Mouse (Mus musculus): ENCODE measurements around the gene Cd3g. TPM values are rescaled to one million over a fixed set of nuclear protein-coding genes. Genes with fewer than 3 reads are reported as not detected.

Cd3g gene
- polyA plus RNA-seq, 1 experiment from 2014 or later: not detected

- no peak overlapping the region for H3K27ac ChIP-seq
- no peaks in the 10 kb centered on the region for H3K9me3 ChIP-seq
- ATAC-seq (ENCODE audit: insufficient number of reproducible peaks, insufficient read depth, low FRiP score, low TSS enrichment): no peak
- H3K4me1 ChIP-seq: no peaks in the 10 kb centered on the region
- H3K36me3 ChIP-seq: no peaks in the 10 kb centered on the region
- peaks cover 4% of the 10 kb centered on the region; the same call in 1 of the 2 replicates for H3K27me3 ChIP-seq
- 74% methylated on average over 12 of the region's 12 CpGs for WGBS
- no peak overlapping the region for H3K4me3 ChIP-seq
- no peak overlapping the region for H3K9ac ChIP-seq
- H3K4me2 ChIP-seq (replicated peaks): no peak overlapping the region
Observed at GRCm38 (mm10) chr9:45007404-45007803, 27.2 kb upstream of the Cd3g start.

- Histone ChIP-seq H3K4me2 (replicated peaks) (no peak overlapping the region), H3K4me1 (no peaks in the 10 kb centered on the region), H3K9me3 (no peaks in the 10 kb centered on the region), H3K4me3 (no peak overlapping the region), H3K36me3 (no peaks in the 10 kb centered on the region), H3K9ac (no peak overlapping the region), H3K27ac (no peak overlapping the region), H3K27me3 (no peaks in the 10 kb centered on the region)
- WGBS: 72% methylated on average over 3 of the region's 3 CpGs
- ATAC-seq (ENCODE audit: insufficient number of reproducible peaks, insufficient read depth, low FRiP score, low TSS enrichment): no peak
Observed at GRCm38 (mm10) chr9:45000249-45000648, 20.0 kb upstream of the Cd3g start.

- Histone ChIP-seq H3K36me3 (no peaks in the 10 kb centered on the region), H3K9ac (no peak overlapping the region), H3K4me1 (no peaks in the 10 kb centered on the region), H3K4me3 (no peak overlapping the region), H3K27ac (no peak overlapping the region), H3K27me3 (no peaks in the 10 kb centered on the region), H3K4me2 (replicated peaks) (no peak overlapping the region), H3K9me3 (no peaks in the 10 kb centered on the region)
- no peak for ATAC-seq (ENCODE audit: insufficient number of reproducible peaks, insufficient read depth, low FRiP score, low TSS enrichment)
- 75% methylated on average over 5 of the region's 5 CpGs for WGBS
Observed at GRCm38 (mm10) chr9:44999776-45000175, 19.5 kb upstream of the Cd3g start.

GRCm38 (mm10) chr9:44999171-44999570 is 18.9 kb upstream of the Cd3g start:
- Histone ChIP-seq H3K4me1 (no peaks in the 10 kb centered on the region), H3K4me3 (no peak overlapping the region), H3K4me2 (replicated peaks) (no peak overlapping the region), H3K9me3 (no peaks in the 10 kb centered on the region), H3K27ac (no peak overlapping the region), H3K36me3 (no peaks in the 10 kb centered on the region), H3K9ac (no peak overlapping the region), H3K27me3 (no peaks in the 10 kb centered on the region)
- no peak for ATAC-seq (ENCODE audit: insufficient number of reproducible peaks, insufficient read depth, low FRiP score, low TSS enrichment)
- WGBS: 63% methylated on average over 6 of the region's 6 CpGs

GRCm38 (mm10) chr9:44998138-44998537 is 17.9 kb upstream of the Cd3g start:
- Histone ChIP-seq H3K4me1 (no peaks in the 10 kb centered on the region), H3K9me3 (no peaks in the 10 kb centered on the region), H3K27ac (no peak overlapping the region), H3K36me3 (no peaks in the 10 kb centered on the region), H3K4me3 (no peak overlapping the region), H3K4me2 (replicated peaks) (no peak overlapping the region), H3K9ac (no peak overlapping the region), H3K27me3 (no peaks in the 10 kb centered on the region)
- WGBS: 68% methylated on average over 11 of the region's 11 CpGs
- ATAC-seq (ENCODE audit: insufficient number of reproducible peaks, insufficient read depth, low FRiP score, low TSS enrichment): no peak

- Histone ChIP-seq H3K36me3 (no peaks in the 10 kb centered on the region), H3K4me3 (no peak overlapping the region), H3K4me2 (replicated peaks) (no peak overlapping the region), H3K4me1 (no peaks in the 10 kb centered on the region), H3K27ac (no peak overlapping the region), H3K9me3 (no peaks in the 10 kb centered on the region), H3K9ac (no peak overlapping the region), H3K27me3 (no peaks in the 10 kb centered on the region)
- no peak for ATAC-seq (ENCODE audit: insufficient number of reproducible peaks, insufficient read depth, low FRiP score, low TSS enrichment)
- 93% methylated on average over 7 of the region's 7 CpGs for WGBS
Observed at GRCm38 (mm10) chr9:44996590-44996989, 16.4 kb upstream of the Cd3g start.

- no peak for ATAC-seq (ENCODE audit: insufficient number of reproducible peaks, insufficient read depth, low FRiP score, low TSS enrichment)
- H3K27me3 ChIP-seq: no peaks in the 10 kb centered on the region
- no peak overlapping the region for H3K4me3 ChIP-seq
- H3K9ac ChIP-seq: no peak overlapping the region
- no peak overlapping the region for H3K27ac ChIP-seq
- H3K4me1 ChIP-seq: no peaks in the 10 kb centered on the region
- H3K4me2 ChIP-seq (replicated peaks): no peak overlapping the region
- no peaks in the 10 kb centered on the region for H3K9me3 ChIP-seq
- WGBS: 72% methylated on average over 4 of the region's 4 CpGs
- no peaks in the 10 kb centered on the region for H3K36me3 ChIP-seq
Observed at GRCm38 (mm10) chr9:44994962-44995361, 14.7 kb upstream of the Cd3g start.

- no peaks in the 10 kb centered on the region for H3K4me1 ChIP-seq
- no peak overlapping the region for H3K4me3 ChIP-seq
- no peaks in the 10 kb centered on the region for H3K27me3 ChIP-seq
- no peak for ATAC-seq (ENCODE audit: insufficient number of reproducible peaks, insufficient read depth, low FRiP score, low TSS enrichment)
- H3K27ac ChIP-seq: no peak overlapping the region
- no peaks in the 10 kb centered on the region for H3K9me3 ChIP-seq
- 97% methylated on average over 2 of the region's 2 CpGs for WGBS
- H3K4me2 ChIP-seq (replicated peaks): no peak overlapping the region
- H3K9ac ChIP-seq: no peak overlapping the region
- H3K36me3 ChIP-seq: no peaks in the 10 kb centered on the region
Observed at GRCm38 (mm10) chr9:44993268-44993667, 13.0 kb upstream of the Cd3g start.

GRCm38 (mm10) chr9:44992271-44992670 is 12.0 kb upstream of the Cd3g start:
- H3K36me3 ChIP-seq: no peaks in the 10 kb centered on the region
- no peak overlapping the region for H3K4me3 ChIP-seq
- no peak overlapping the region for H3K4me2 ChIP-seq (replicated peaks)
- H3K9ac ChIP-seq: no peak overlapping the region
- H3K27me3 ChIP-seq: no peaks in the 10 kb centered on the region
- no peaks in the 10 kb centered on the region for H3K9me3 ChIP-seq
- no peak overlapping the region for H3K27ac ChIP-seq
- no peaks in the 10 kb centered on the region for H3K4me1 ChIP-seq
- ATAC-seq (ENCODE audit: insufficient number of reproducible peaks, insufficient read depth, low FRiP score, low TSS enrichment): no peak

GRCm38 (mm10) chr9:44991821-44992220 is 11.6 kb upstream of the Cd3g start:
- Histone ChIP-seq H3K27ac (no peak overlapping the region), H3K9ac (no peak overlapping the region), H3K36me3 (no peaks in the 10 kb centered on the region), H3K4me2 (replicated peaks) (no peak overlapping the region), H3K9me3 (no peaks in the 10 kb centered on the region), H3K4me1 (no peaks in the 10 kb centered on the region), H3K4me3 (no peak overlapping the region), H3K27me3 (no peaks in the 10 kb centered on the region)
- WGBS: 75% methylated on average over 2 of the region's 2 CpGs
- ATAC-seq (ENCODE audit: insufficient number of reproducible peaks, insufficient read depth, low FRiP score, low TSS enrichment): no peak

- ATAC-seq (ENCODE audit: insufficient number of reproducible peaks, insufficient read depth, low FRiP score, low TSS enrichment): no peak
- Histone ChIP-seq H3K27me3 (no peaks in the 10 kb centered on the region), H3K4me1 (no peaks in the 10 kb centered on the region), H3K36me3 (no peaks in the 10 kb centered on the region), H3K4me2 (replicated peaks) (no peak overlapping the region), H3K9me3 (no peaks in the 10 kb centered on the region), H3K4me3 (no peak overlapping the region), H3K9ac (no peak overlapping the region), H3K27ac (no peak overlapping the region)
- WGBS: 51% methylated on average over 5 of the region's 5 CpGs
Observed at GRCm38 (mm10) chr9:44986976-44987375, 6.7 kb upstream of the Cd3g start.

GRCm38 (mm10) chr9:44986242-44986781 is 6.1 kb upstream of the Cd3g start:
- no peak overlapping the region for H3K4me2 ChIP-seq (replicated peaks)
- 67% methylated on average over 14 of the region's 14 CpGs for WGBS
- H3K27me3 ChIP-seq: no peaks in the 10 kb centered on the region
- H3K4me3 ChIP-seq: no peak overlapping the region
- no peak overlapping the region for H3K27ac ChIP-seq
- no peaks in the 10 kb centered on the region for H3K9me3 ChIP-seq
- H3K36me3 ChIP-seq: no peaks in the 10 kb centered on the region
- H3K9ac ChIP-seq: no peak overlapping the region
- no peaks in the 10 kb centered on the region for H3K4me1 ChIP-seq
- ATAC-seq (ENCODE audit: insufficient number of reproducible peaks, insufficient read depth, low FRiP score, low TSS enrichment): no peak

GRCm38 (mm10) chr9:44985721-44986161 is 5.5 kb upstream of the Cd3g start:
- Histone ChIP-seq H3K4me3 (no peak overlapping the region), H3K27ac (no peak overlapping the region), H3K9me3 (no peaks in the 10 kb centered on the region), H3K4me2 (replicated peaks) (no peak overlapping the region), H3K36me3 (no peaks in the 10 kb centered on the region), H3K4me1 (no peaks in the 10 kb centered on the region), H3K27me3 (no peaks in the 10 kb centered on the region), H3K9ac (no peak overlapping the region)
- WGBS: 83% methylated on average over 3 of the region's 3 CpGs
- ATAC-seq (ENCODE audit: insufficient number of reproducible peaks, insufficient read depth, low FRiP score, low TSS enrichment): no peak

Data from embryonic facial prominence, embryonic 12.5 days (tissue).